Mouse (Mus musculus) embryonic fibroblast, embryonic 13.5 days (primary cell): ENCODE measurements at regions not wholly inside any gene's neighbourhood (a gene's known extent, or its start where the extent isn't known, plus 50 kb on each side); places are given as distances from the start of the nearest gene placed in this dataset.

Experiments used
- H3K27ac ChIP-seq: 2 replicates; pipeline ENCODE4 v1.5.1; 2012; ENCODE audit warnings: low read length, control low read depth, inconsistent platforms; ENCODE audit not compliant: insufficient read depth
- H3K4me1 ChIP-seq: 2 replicates; pipeline ENCODE4 v1.6.1; 2011; ENCODE audit warnings: low read length; ENCODE audit not compliant: control insufficient read depth, insufficient read depth
- H3K4me3 ChIP-seq: 2 replicates; pipeline ENCODE4 v1.5.1; 2011; ENCODE audit warnings: mild to moderate bottlenecking, control low read depth, low read length; ENCODE audit not compliant: insufficient read depth
- CTCF ChIP-seq: IDR thresholded peaks from 2 replicates; pipeline ENCODE4 v1.5.1; 2011; ENCODE audit warnings: mild to moderate bottlenecking, control low read depth, low read length, moderate library complexity, borderline replicate concordance; ENCODE audit not compliant: insufficient read depth
- POLR2A ChIP-seq: IDR thresholded peaks from 2 replicates; pipeline ENCODE4 v1.6.1; 2011; ENCODE audit warnings: low read depth, mild to moderate bottlenecking, control low read depth, low read length, moderate library complexity

DNA sequence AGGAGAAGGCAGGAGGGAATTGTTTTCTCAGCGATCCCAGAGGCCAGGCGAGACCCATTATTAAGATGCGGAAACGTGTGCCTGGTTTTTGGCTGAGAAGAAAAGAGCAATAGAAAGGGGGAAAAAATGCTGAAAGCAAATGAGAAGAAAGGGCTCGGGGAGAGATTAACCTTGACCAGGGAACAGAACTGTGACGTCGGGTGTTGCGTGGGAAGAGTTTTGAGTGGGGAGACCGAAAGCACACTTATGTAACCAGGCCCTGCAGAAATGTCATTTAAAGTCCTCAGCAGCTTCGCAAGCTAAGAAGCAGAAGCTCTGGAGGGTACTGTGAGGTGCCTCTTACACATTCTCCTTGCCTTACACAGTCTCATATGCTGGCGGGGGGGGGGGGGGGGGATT is 111.0 kb upstream of the Frmd6 start:
- H3K27ac ChIP-seq = peak overlapping the region; percentile 98
- H3K4me3 ChIP-seq = no peak overlapping the region
- TF ChIP-seq CTCF (no peak), POLR2A (no peak)
- H3K4me1 ChIP-seq = peaks cover 21% of the 10 kb centered on the region

DNA sequence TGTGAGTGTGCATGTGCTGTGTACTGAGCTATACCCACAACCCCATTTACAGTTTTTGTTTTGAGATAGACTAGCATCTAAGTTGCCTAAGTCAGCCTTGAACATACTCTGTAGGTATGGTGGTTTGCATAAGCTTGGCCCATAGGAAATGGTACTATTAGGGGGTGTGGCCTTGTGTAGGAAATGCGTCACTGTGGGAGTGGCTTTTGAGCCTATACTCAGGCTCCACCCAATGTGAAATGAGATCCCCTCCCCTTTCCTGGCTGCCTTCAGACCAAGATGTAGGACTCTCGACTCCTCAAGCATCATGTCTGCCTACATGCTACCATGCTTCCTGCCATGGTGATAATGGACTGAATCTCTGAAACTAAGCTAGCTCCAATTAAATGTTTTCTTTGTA is 109.5 kb upstream of the Frmd6 start:
- H3K4me1 ChIP-seq = peaks cover 26% of the 10 kb centered on the region
- TF ChIP-seq CTCF = no peak
- no peak for TF ChIP-seq POLR2A

DNA sequence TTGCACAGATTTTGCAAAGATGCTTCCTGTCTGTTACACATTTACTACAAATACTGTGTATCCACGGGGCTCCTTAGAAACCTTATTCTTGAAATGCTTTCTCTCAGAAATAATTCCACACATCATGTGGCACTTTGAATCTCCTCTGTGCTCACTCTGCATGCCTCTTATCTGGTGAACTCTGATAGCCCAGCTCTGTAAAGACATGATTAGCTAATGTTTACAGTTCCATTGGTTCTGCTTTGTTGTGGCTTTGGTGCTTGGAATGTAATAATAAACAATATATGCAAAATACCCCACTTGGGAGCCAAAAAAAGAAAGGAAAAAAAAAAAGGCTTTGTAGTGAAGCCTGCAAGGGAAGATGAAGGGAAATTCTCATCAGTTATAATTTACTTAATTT is 106.7 kb upstream of the Frmd6 start:
- no peak overlapping the region for H3K27ac ChIP-seq
- TF ChIP-seq POLR2A (no peak), CTCF (no peak)
- H3K4me3 ChIP-seq = no peak overlapping the region
- H3K4me1 ChIP-seq = peaks cover 16% of the 10 kb centered on the region

More for the DNA sequence above, 109.5 kb upstream of the Frmd6 start:
- H3K27ac ChIP-seq = no peak overlapping the region
- H3K4me3 ChIP-seq = no peak overlapping the region

DNA sequence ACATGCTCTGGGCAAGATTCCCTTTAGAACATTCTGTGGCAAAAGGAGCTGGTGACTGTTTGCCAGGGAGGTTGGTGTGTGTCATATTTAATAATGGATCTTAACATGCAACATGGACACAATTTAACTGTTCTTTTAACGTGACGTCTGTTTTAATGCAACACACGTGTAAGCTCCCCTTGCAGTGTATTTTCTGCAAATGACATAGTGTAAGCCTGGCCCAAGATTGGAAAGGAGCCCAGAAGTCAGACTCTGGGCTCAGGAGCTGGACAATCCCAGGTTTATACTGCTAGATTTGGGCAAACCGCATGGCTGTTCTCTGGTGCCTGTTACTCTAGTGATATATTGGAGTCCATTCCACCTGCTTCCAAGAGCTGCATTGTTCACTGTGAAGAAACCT is 106.1 kb upstream of the Frmd6 start:
- Histone ChIP-seq H3K27ac (peak overlapping the region; percentile 90), H3K4me3 (no peak overlapping the region), H3K4me1 (peaks cover 12% of the 10 kb centered on the region)
- no peak for TF ChIP-seq POLR2A
- TF ChIP-seq CTCF = no peak

DNA sequence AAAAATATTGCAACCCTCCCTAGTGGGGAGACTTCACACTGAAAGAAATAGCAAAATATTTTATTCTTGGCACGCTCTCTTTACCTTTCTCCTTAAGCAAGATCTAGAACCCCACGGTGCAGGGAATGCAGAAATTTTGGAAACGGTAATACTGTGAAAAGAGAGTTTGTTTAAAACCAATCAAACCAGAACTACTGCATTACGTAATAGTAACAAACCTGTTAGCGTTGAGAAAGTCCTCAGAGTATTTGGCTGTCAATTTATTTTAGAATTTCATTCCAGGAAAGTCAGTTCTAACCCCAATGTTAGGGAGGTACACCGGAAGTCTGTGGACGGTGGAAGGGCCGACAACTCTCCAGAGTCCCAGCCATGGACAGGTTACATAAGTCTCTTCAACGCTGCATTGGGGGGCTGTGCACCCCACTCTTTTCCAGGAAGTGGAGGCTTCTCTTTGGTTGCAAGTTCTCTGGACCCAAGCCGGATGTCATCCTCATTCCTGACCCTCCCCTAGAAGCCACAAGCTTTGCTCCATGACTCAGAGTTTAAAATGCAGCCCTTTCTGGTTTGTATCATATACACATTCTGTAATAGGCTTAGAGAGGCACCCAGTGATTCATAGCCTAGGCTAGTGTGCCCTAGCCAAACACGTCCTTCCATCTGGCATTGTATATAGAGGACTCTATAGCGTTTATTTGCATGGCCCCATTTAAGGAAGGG is 105.0 kb upstream of the Frmd6 start:
- peaks cover 12% of the 10 kb centered on the region for H3K4me1 ChIP-seq
- H3K27ac ChIP-seq = peak overlapping the region; percentile 90
- TF ChIP-seq POLR2A (no peak), CTCF (no peak)
- H3K4me3 ChIP-seq = no peak overlapping the region

DNA sequence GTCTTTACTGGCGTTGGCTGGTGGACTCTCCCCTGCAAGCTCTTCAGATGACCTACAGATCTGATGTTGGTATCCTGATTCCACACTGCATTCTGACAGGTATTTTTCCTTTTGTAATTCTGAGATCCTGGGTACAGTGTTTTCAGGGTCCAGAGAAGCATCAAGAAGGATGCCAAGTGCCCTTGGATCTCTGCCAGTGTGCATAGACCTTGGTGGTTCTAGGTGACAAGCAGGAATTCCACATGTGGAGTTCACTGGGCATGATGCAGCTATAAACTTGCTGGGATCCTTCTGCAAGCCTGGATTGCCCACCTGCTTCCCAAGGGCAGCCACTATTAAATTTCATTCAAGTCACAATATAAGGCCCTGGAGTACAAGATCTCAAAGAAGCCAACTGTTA is 100.0 kb upstream of the Frmd6 start:
- Histone ChIP-seq H3K4me1 (peaks cover 10% of the 10 kb centered on the region), H3K27ac (no peak overlapping the region), H3K4me3 (no peak overlapping the region)
- TF ChIP-seq POLR2A = no peak
- no peak for TF ChIP-seq CTCF

DNA sequence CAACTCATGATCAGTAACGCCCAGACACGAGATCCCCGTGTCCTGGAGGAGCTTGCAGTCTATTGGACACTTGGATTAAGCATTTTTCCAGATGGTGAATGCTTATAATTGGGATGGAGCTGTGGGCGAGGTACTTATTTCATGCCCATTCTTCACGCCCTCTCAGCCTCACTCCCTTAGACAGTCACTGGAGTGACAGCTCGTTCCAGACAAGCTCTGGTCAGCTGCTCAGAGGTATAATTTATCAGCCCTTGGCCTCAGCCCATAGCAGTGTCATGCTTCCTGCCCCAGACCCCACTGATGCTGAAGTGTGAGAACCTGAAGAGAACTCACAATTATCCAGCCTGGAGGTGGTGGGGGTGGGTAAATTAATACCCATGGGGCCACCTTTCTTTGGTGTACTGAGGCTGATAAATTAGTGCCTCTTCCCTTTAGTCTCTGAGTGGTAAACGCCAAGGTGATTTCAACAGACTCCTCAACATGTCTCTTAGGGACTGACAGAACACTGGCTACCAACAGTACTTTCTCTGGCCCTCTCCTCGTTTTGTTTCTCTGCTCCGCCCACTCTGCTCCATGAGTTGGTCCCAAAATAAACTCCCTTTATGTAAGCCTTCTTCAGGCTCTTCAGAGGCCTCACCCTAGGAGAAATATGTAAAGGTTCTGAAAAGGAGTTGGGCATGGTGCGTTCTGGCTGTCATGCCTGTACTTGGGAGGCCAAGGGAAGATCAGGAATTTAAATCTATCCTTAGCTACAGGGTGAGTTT is 97.6 kb upstream of the Frmd6 start:
- Histone ChIP-seq H3K27ac (no peak overlapping the region), H3K4me3 (no peak overlapping the region), H3K4me1 (peaks cover 5% of the 10 kb centered on the region; the same call in 1 of the 2 replicates)
- no peak for TF ChIP-seq POLR2A
- TF ChIP-seq CTCF = no peak

DNA sequence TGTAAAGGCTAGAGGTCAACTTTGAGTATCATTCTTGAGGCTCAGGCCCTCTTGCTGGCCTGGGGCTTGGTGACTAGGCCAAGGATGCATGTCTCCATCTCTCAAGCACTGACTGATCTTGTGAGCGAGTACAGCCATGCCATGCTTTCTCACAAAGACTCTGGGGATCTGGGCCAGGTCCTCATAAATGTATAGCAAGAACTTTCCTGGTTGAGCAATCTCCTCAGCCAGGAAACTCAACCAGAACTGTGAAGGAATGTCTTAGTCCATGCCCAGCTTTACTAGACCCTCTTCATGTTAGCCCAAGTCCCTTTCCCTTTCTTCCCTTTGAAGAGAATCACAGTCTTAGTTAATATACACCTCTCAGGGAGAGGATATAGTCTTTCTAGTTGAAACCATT is 96.9 kb upstream of the Frmd6 start:
- H3K4me3 ChIP-seq = no peak overlapping the region
- no peak for TF ChIP-seq POLR2A
- no peak for TF ChIP-seq CTCF
- H3K27ac ChIP-seq = no peak overlapping the region
- H3K4me1 ChIP-seq = peaks cover 5% of the 10 kb centered on the region; the same call in 1 of the 2 replicates

DNA sequence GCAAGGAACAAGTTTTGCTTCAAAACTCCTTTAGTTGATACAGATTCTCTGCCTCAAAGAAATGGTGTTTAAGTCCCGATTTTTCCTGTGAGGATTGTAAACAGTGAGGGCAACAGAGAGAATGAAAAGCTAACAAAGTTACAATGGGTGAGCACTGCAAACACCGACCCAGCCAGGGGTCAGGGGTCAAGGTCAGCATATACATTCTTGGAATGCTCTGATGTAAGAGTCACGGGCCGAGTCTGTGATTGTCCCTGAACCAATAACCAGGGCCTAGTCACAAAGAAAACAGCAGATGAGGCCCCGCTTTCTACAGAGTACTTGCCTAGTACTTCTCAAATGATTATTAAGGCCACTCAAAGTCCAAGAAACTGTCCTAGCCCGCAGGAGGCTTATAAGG is 95.4 kb upstream of the Frmd6 start:
- Histone ChIP-seq H3K27ac (peak overlapping the region; percentile 23; the same call in 1 of the 2 replicates), H3K4me1 (peaks cover 5% of the 10 kb centered on the region; the same call in 1 of the 2 replicates), H3K4me3 (no peak overlapping the region)
- TF ChIP-seq POLR2A (no peak), CTCF (no peak)

DNA sequence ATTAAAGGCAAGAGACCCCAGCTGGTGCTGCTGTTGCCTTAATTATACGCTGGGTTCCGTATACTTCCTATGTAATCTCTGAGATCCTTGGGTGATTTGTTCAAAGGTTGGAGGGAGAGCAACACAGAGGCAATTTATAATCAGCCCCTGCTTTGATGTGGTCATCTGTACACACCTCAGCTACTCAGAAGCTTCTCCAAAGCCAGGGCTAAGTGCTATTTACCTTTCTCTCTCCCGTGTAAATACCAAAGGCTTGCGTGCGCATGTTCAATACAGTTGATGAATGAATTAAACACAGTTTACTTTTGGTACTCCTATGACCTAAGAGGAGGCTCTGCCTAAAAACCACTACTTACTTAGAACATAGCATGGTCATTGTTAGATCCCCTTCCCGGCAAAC is 93.8 kb upstream of the Frmd6 start:
- no peak overlapping the region for H3K27ac ChIP-seq
- H3K4me3 ChIP-seq = no peak overlapping the region
- peaks cover 5% of the 10 kb centered on the region; the same call in 1 of the 2 replicates for H3K4me1 ChIP-seq
- TF ChIP-seq POLR2A (no peak), CTCF (no peak)
